Mouse (Mus musculus): ENCODE results near the gene Alb.

- no peak for TF ChIP-seq GATA1 (IDR thresholded peaks at IDR 0.05; ENCODE audit: borderline replicate concordance, low read length)
- TF ChIP-seq FLI1 (IDR thresholded peaks at IDR 0.05; ENCODE audit: low read length) = no peak
Measured at GRCm38 (mm10) chr5:90515561-90515960, 54.9 kb downstream of the Alb start.
